Mouse (Mus musculus) small intestine, adult 2 months (tissue): ENCODE data around the gene Gm9732.
"Not testable (repeated sequence)": the region's sequence is repeated elsewhere in the genome, so short reads cannot be mapped to it uniquely, and the experiment has no call there.

Experiments used
- CTCF ChIP-seq: fragments of 200-500 bp; IDR thresholded peaks from 2 replicates; pipeline ENCODE4 v1.5.1; 2012; ENCODE audit warnings: low read depth, mild to moderate bottlenecking, control low read depth, inconsistent platforms, low read length, moderate library complexity, mixed read lengths; ENCODE audit not compliant: insufficient replicate concordance, insufficient read length; ENCODE audit errors: extremely low read depth
- POLR2A ChIP-seq: fragments of 200-500 bp; IDR thresholded peaks from 2 replicates; pipeline ENCODE4 v1.6.1; 2012; ENCODE audit warnings: low read depth, mild to moderate bottlenecking, control low read depth, inconsistent platforms, low read length, moderate library complexity

DNA sequence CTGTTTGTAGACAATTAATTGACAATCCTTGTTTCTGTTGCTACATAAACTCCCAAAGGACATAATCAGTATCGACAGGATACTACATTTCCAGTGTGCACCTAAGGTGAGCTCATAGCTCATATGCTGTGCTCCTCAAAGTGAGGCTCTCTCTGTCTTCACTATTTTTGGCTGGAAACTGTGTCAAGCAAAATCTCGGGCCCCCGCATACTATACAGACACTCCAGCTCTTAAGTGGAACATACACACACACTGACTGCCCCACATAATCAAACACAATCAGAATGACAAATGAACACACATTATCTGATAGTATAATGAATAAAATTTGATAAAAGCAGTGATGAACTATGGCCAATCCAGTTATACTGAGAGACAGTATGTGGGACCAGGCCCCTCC lies 3.8 kb downstream of the Gm9732 start:
- TF ChIP-seq CTCF, POLR2A: not testable (repeated sequence)
